Mouse (Mus musculus): ENCODE data around the gene Aldh1l2.

Aldh1l2 gene

GRCm38 (mm10) chr10:83457531-83457930, 76.4 kb downstream of the Aldh1l2 start:
- DNase-seq (ENCODE audit: low read depth, low spot score) = no peak

GRCm38 (mm10) chr10:83448582-83448981, 85.4 kb downstream of the Aldh1l2 start:
- DNase-seq (ENCODE audit: low read depth, low spot score) = no peak

All from embryo, embryonic 11.5 days (tissue).